13 mouse cellular contexts compared by ENCODE assay signal in genomic region chr2:51038685-51039084, GRCm38 (mm10).
DNase-seq lines count a peak whose midpoint lies in the region; ATAC-seq and TF ChIP-seq lines count a peak whose summit lies in the region.
"Had no signal": no experiment of that assay in that cellular context is flagged by ENCODE, and none has a peak within 500 bp of the region (broad histone marks: within the 10 kb centered on the region; RNA-seq: fewer than 3 reads in every experiment).

No protein-coding gene starts in this region.

- no peak overlapping the region for H3K27ac ChIP-seq in heart, embryonic 16.5 days (ENCODE audit: low read length)
- no peak overlapping the region for H3K27ac ChIP-seq in liver, embryonic 12.5 days

- H3K9me3 ChIP-seq in heart, embryonic 16.5 days (replicated peaks; ENCODE audit: control insufficient read depth, low read length) = no peaks in the 10 kb centered on the region
- H3K9me3 ChIP-seq in liver, embryonic 12.5 days (replicated peaks) = no peaks in the 10 kb centered on the region
- H3K9me3 ChIP-seq: midbrain, embryonic 12.5 days had no signal

- 58% methylated on average over 6 of the region's 6 CpGs for WGBS in heart, embryonic 16.5 days
- 66% methylated on average over 6 of the region's 6 CpGs for WGBS in liver, embryonic 12.5 days (ENCODE audit: insufficient replicate concordance)

- TF ChIP-seq CTCF in brain, embryonic 14.5 days (IDR thresholded peaks at IDR 0.05; ENCODE audit: borderline replicate concordance, extremely low read depth, insufficient read depth, insufficient read length) = no peak

- no peak overlapping the region for H3K9ac ChIP-seq in heart, embryonic 16.5 days (ENCODE audit: low read length)
- no peak overlapping the region for H3K9ac ChIP-seq in liver, embryonic 12.5 days
- H3K9ac ChIP-seq: lung, embryonic 14.5 days; midbrain, embryonic 12.5 days had no signal

- H3K36me3 ChIP-seq in heart, embryonic 16.5 days (ENCODE audit: control insufficient read depth, insufficient read depth) = no peaks in the 10 kb centered on the region
- H3K36me3 ChIP-seq in liver, embryonic 12.5 days = no peaks in the 10 kb centered on the region
- H3K36me3 ChIP-seq: midbrain, embryonic 12.5 days had no signal

- no peak for DNase-seq in heart, adult 9 months (ENCODE audit: low spot score in 2 of 2)
- DNase-seq in A20 (ENCODE audit: low read depth, low spot score) (peak; percentile 4), adipocyte (ENCODE audit: low spot score) (no peak)
- peak; percentile 92 for DNase-seq in brain, embryonic 14.5 days (ENCODE audit: low read depth)
- no peak for DNase-seq in testis, postnatal 14 days (ENCODE audit: low spot score)
- DNase-seq in adrenal gland, adult 18-20 months (ENCODE audit: low spot score in 2 of 2) = no peak
- DNase-seq: heart, postnatal 36 days; kidney, adult 2 months; lung, embryonic 14.5 days; right cerebral cortex, postnatal 14 days had no signal

- no peak for ATAC-seq in heart, embryonic 16.5 days (replicated peaks; ENCODE audit: extremely low read depth, insufficient read depth, low FRiP score)
- no peak for ATAC-seq in liver, embryonic 12.5 days

- peak overlapping the region; percentile 14; the same call in 1 of the 2 replicates for H3K4me2 ChIP-seq in heart, embryonic 16.5 days (ENCODE audit: low read depth, low read length)
- H3K4me2 ChIP-seq in liver, embryonic 12.5 days = 0 out of 2 replicates have a peak overlapping the region, but pooled peaks have one; percentile 12
- H3K4me2 ChIP-seq: lung, embryonic 14.5 days; midbrain, embryonic 12.5 days had no signal

- H3K27me3 ChIP-seq in heart, embryonic 16.5 days (ENCODE audit: control insufficient read depth, insufficient read depth, low read length) = no peaks in the 10 kb centered on the region
- no peaks in the 10 kb centered on the region for H3K27me3 ChIP-seq in liver, embryonic 12.5 days (replicated peaks)
- H3K27me3 ChIP-seq: midbrain, embryonic 12.5 days had no signal

- H3K4me3 ChIP-seq in heart, embryonic 16.5 days (ENCODE audit: low read length) = no peak overlapping the region
- no peak overlapping the region for H3K4me3 ChIP-seq in liver, embryonic 12.5 days
- H3K4me3 ChIP-seq: midbrain, embryonic 12.5 days had no signal

- TF ChIP-seq POLR2A in brain, embryonic 14.5 days (IDR thresholded peaks at IDR 0.05; ENCODE audit: borderline replicate concordance, extremely low read depth, insufficient read depth, insufficient read length, poor library complexity, severe bottlenecking) = no peak

- H3K4me1 ChIP-seq in heart, embryonic 16.5 days (ENCODE audit: control insufficient read depth, insufficient read depth, low read length) = no peaks in the 10 kb centered on the region
- 0 out of 2 replicates have a peak, but pooled peaks cover 2% of the 10 kb centered on the region for H3K4me1 ChIP-seq in liver, embryonic 12.5 days

Comparison
In these comparisons a context has a peak if more than half of its experiments do, and no peak if none do; other contexts are left out.
1. DNase-seq: peak in A20 (single experiment) and brain, embryonic 14.5 days (single experiment); none in heart, adult 9 months (0 of 2), testis, postnatal 14 days (single experiment), adipocyte (single experiment) and adrenal gland, adult 18-20 months (0 of 2).